Mouse (Mus musculus) megakaryocyte, embryonic 14.5 days (primary cell): ENCODE measurements around the gene Gse1.

Experiments
- FLI1 ChIP-seq: IDR thresholded peaks from 2 replicates; pipeline ENCODE4 v1.6.1; 2012; ENCODE audit warnings: low read length, inconsistent platforms, mixed read lengths
- GATA1 ChIP-seq: IDR thresholded peaks from 3 replicates; pipeline ENCODE4 v1.6.1; 2012; ENCODE audit warnings: mixed read lengths, low read length, inconsistent platforms, borderline replicate concordance

- TF ChIP-seq GATA1 (no peak), FLI1 (no peak)
These were observed 42.2 kb downstream of the Gse1 start for GRCm38 (mm10) chr8:120270449-120270848.
